Mouse (Mus musculus) midbrain, embryonic 13.5 days (tissue): Measurements from ENCODE around the gene Csnk2b. TPM values are rescaled to one million over a fixed set of nuclear protein-coding genes. Genes with fewer than 3 reads are reported as not detected.

ENCODE experiments used
- ATAC-seq: fragments of 200-750 bp; cut with Nextera tagmentation; 2 replicates; pipeline ENCODE4 v1.8.0; 2017; ENCODE audit warnings: mild to moderate bottlenecking, moderate TSS enrichment, moderate library complexity
- H3K27ac ChIP-seq: fragments of 300-500 bp; sonication (generic); 2 replicates; pipeline ENCODE4 v1.5.1; 2015; ENCODE audit warnings: inconsistent platforms, mild to moderate bottlenecking, moderate library complexity
- H3K27me3 ChIP-seq: fragments of 300-500 bp; sonication (generic); 2 replicates; pipeline ENCODE4 v1.6.1; 2015; ENCODE audit warnings: mild to moderate bottlenecking, inconsistent platforms
- H3K36me3 ChIP-seq: fragments of 300-500 bp; sonication (generic); 2 replicates; pipeline ENCODE4 v1.6.1; 2015; ENCODE audit warnings: mild to moderate bottlenecking, inconsistent platforms
- H3K4me1 ChIP-seq: fragments of 300-500 bp; sonication (generic); replicated peaks from 2 replicates; pipeline ENCODE4 v1.6.1; 2015; ENCODE audit warnings: inconsistent platforms
- H3K4me2 ChIP-seq: fragments of 300-500 bp; sonication (generic); replicated peaks from 2 replicates; pipeline ENCODE4 v1.6.1; 2015; ENCODE audit warnings: moderate library complexity, mild to moderate bottlenecking, inconsistent platforms
- H3K4me3 ChIP-seq: fragments of 300-500 bp; sonication (generic); replicated peaks from 2 replicates; pipeline ENCODE4 v1.5.1; 2015; ENCODE audit warnings: mild to moderate bottlenecking, inconsistent platforms
- H3K9ac ChIP-seq: fragments of 300-500 bp; sonication (generic); replicated peaks from 2 replicates; pipeline ENCODE4 v1.6.1; 2015; ENCODE audit warnings: mild to moderate bottlenecking, inconsistent platforms
- H3K9me3 ChIP-seq: fragments of 300-500 bp; sonication (generic); 2 replicates; pipeline ENCODE4 v1.6.1; 2016; ENCODE audit warnings: mild to moderate bottlenecking, inconsistent platforms
- WGBS: fragments of 180-500 bp; shearing (Covaris S2); methylation state at CpG from one replicate; pipeline ENCODE4 v1.1.7; 2015; 5-methylcytosine and 5-hydroxymethylcytosine counted together
- polyA plus RNA-seq: library from polyadenylated mRNA; unstranded; fragments of >200 nt; fragmentation: Nextera tagmentation; extraction: Ambion mirVana; gene quantifications from 2 replicates; pipeline ENCODE4 v1.2.1, GENCODE M21; 2015

Csnk2b gene
- polyA plus RNA-seq, 1 experiment from 2014 or later: 293 TPM

GRCm38 (mm10) chr17:35161421-35161820, 39.6 kb upstream of the Csnk2b start:
- Histone ChIP-seq H3K4me2 (peak overlapping the region; percentile 91; the same call in 1 of the 2 replicates), H3K4me3 (0 out of 2 replicates have a peak overlapping the region, but pooled peaks have one; percentile 99), H3K36me3 (peaks cover 58% of the 10 kb centered on the region), H3K4me1 (peaks cover 33% of the 10 kb centered on the region), H3K9me3 (no peaks in the 10 kb centered on the region), H3K9ac (0 out of 2 replicates have a peak overlapping the region, but pooled peaks have one; percentile 100), H3K27me3 (no peaks in the 10 kb centered on the region), H3K27ac (no peak overlapping the region)
- WGBS: 89% methylated on average over 11 of the region's 11 CpGs
- ATAC-seq: no peak

- ATAC-seq: no peak
- H3K4me2 ChIP-seq: no peak overlapping the region
- H3K27ac ChIP-seq: no peak overlapping the region
- no peaks in the 10 kb centered on the region for H3K9me3 ChIP-seq
- 85% methylated on average over 7 of the region's 7 CpGs for WGBS
- H3K4me1 ChIP-seq: peaks cover 24% of the 10 kb centered on the region
- no peak overlapping the region for H3K9ac ChIP-seq
- H3K27me3 ChIP-seq: no peaks in the 10 kb centered on the region
- H3K36me3 ChIP-seq: peaks cover 76% of the 10 kb centered on the region
- no peak overlapping the region for H3K4me3 ChIP-seq
These were observed 37.8 kb upstream of the Csnk2b start for GRCm38 (mm10) chr17:35159638-35160037.

GRCm38 (mm10) chr17:35158850-35159593, 37.2 kb upstream of the Csnk2b start:
- WGBS: 96% methylated on average over 16 of the region's 16 CpGs
- ATAC-seq: no peak
- peaks cover 82% of the 10 kb centered on the region for H3K36me3 ChIP-seq

GRCm38 (mm10) chr17:35157661-35158175, 35.9 kb upstream of the Csnk2b start:
- no peak for ATAC-seq
- Histone ChIP-seq H3K4me3 (no peak overlapping the region), H3K36me3 (peaks cover 95% of the 10 kb centered on the region), H3K4me1 (peaks cover 16% of the 10 kb centered on the region), H3K27ac (no peak overlapping the region), H3K9ac (no peak overlapping the region), H3K4me2 (no peak overlapping the region), H3K9me3 (no peaks in the 10 kb centered on the region), H3K27me3 (no peaks in the 10 kb centered on the region)
- 90% methylated on average over 8 of the region's 8 CpGs for WGBS

More at GRCm38 (mm10) chr17:35158850-35159593, 37.2 kb upstream of the Csnk2b start:
- H3K4me1 ChIP-seq: peaks cover 24% of the 10 kb centered on the region
- H3K4me3 ChIP-seq: no peak overlapping the region
- H3K27me3 ChIP-seq: no peaks in the 10 kb centered on the region
- no peak overlapping the region for H3K27ac ChIP-seq
- H3K9me3 ChIP-seq: no peaks in the 10 kb centered on the region
- peak overlapping the region; percentile 42; the same call in 1 of the 2 replicates for H3K9ac ChIP-seq
- H3K4me2 ChIP-seq: no peak overlapping the region

- Histone ChIP-seq H3K36me3 (peaks cover 100% of the 10 kb centered on the region), H3K9me3 (no peaks in the 10 kb centered on the region), H3K4me1 (peaks cover 12% of the 10 kb centered on the region), H3K4me2 (no peak overlapping the region), H3K27me3 (no peaks in the 10 kb centered on the region), H3K9ac (no peak overlapping the region), H3K27ac (no peak overlapping the region), H3K4me3 (no peak overlapping the region)
- no peak for ATAC-seq
- 96% methylated on average over 8 of the region's 8 CpGs for WGBS
These were observed 35.4 kb upstream of the Csnk2b start for GRCm38 (mm10) chr17:35157254-35157653.

GRCm38 (mm10) chr17:35156461-35157200, 34.8 kb upstream of the Csnk2b start:
- ATAC-seq: no peak
- no peaks in the 10 kb centered on the region for H3K27me3 ChIP-seq
- no peak overlapping the region for H3K4me3 ChIP-seq
- H3K9me3 ChIP-seq: no peaks in the 10 kb centered on the region
- H3K9ac ChIP-seq: no peak overlapping the region
- peaks cover 100% of the 10 kb centered on the region for H3K36me3 ChIP-seq
- H3K4me1 ChIP-seq: peaks cover 6% of the 10 kb centered on the region
- WGBS: 93% methylated on average over 33 of the region's 33 CpGs
- no peak overlapping the region for H3K27ac ChIP-seq
- H3K4me2 ChIP-seq: no peak overlapping the region

- Histone ChIP-seq H3K4me3 (no peak overlapping the region), H3K27me3 (no peaks in the 10 kb centered on the region), H3K9ac (no peak overlapping the region), H3K9me3 (no peaks in the 10 kb centered on the region), H3K4me1 (no peaks in the 10 kb centered on the region), H3K36me3 (peaks cover 98% of the 10 kb centered on the region), H3K27ac (no peak overlapping the region), H3K4me2 (no peak overlapping the region)
- 93% methylated on average over 12 of the region's 12 CpGs for WGBS
- ATAC-seq: no peak
These were observed 33.6 kb upstream of the Csnk2b start for GRCm38 (mm10) chr17:35155451-35155850.

- WGBS: 81% methylated on average over 7 of the region's 7 CpGs
- H3K4me2 ChIP-seq: no peak overlapping the region
- H3K27ac ChIP-seq: no peak overlapping the region
- ATAC-seq: no peak
- no peak overlapping the region for H3K4me3 ChIP-seq
- no peak overlapping the region for H3K9ac ChIP-seq
- H3K9me3 ChIP-seq: no peaks in the 10 kb centered on the region
- H3K36me3 ChIP-seq: peaks cover 98% of the 10 kb centered on the region
- no peaks in the 10 kb centered on the region for H3K27me3 ChIP-seq
- no peaks in the 10 kb centered on the region for H3K4me1 ChIP-seq
These were observed 32.8 kb upstream of the Csnk2b start for GRCm38 (mm10) chr17:35154616-35155015.

- Histone ChIP-seq H3K4me2 (no peak overlapping the region), H3K36me3 (peaks cover 98% of the 10 kb centered on the region), H3K9ac (no peak overlapping the region), H3K9me3 (no peaks in the 10 kb centered on the region), H3K27me3 (no peaks in the 10 kb centered on the region), H3K4me3 (no peak overlapping the region), H3K4me1 (no peaks in the 10 kb centered on the region), H3K27ac (no peak overlapping the region)
- WGBS: 94% methylated on average over 4 of the region's 4 CpGs
- no peak for ATAC-seq
These were observed 32.1 kb upstream of the Csnk2b start for GRCm38 (mm10) chr17:35153931-35154330.

GRCm38 (mm10) chr17:35153077-35153476, 31.2 kb upstream of the Csnk2b start:
- ATAC-seq: no peak
- Histone ChIP-seq H3K36me3 (peaks cover 98% of the 10 kb centered on the region), H3K4me2 (no peak overlapping the region), H3K27me3 (no peaks in the 10 kb centered on the region), H3K9me3 (no peaks in the 10 kb centered on the region), H3K4me1 (no peaks in the 10 kb centered on the region), H3K4me3 (no peak overlapping the region), H3K9ac (no peak overlapping the region), H3K27ac (no peak overlapping the region)
- 95% methylated on average over 9 of the region's 9 CpGs for WGBS

GRCm38 (mm10) chr17:35152121-35152520, 30.3 kb upstream of the Csnk2b start:
- Histone ChIP-seq H3K36me3 (peaks cover 98% of the 10 kb centered on the region), H3K27me3 (no peaks in the 10 kb centered on the region), H3K4me1 (no peaks in the 10 kb centered on the region), H3K27ac (no peak overlapping the region), H3K9ac (no peak overlapping the region), H3K9me3 (no peaks in the 10 kb centered on the region), H3K4me2 (no peak overlapping the region), H3K4me3 (no peak overlapping the region)
- no peak for ATAC-seq
- WGBS: 96% methylated on average over 4 of the region's 4 CpGs
